In the genomic region with DNA sequence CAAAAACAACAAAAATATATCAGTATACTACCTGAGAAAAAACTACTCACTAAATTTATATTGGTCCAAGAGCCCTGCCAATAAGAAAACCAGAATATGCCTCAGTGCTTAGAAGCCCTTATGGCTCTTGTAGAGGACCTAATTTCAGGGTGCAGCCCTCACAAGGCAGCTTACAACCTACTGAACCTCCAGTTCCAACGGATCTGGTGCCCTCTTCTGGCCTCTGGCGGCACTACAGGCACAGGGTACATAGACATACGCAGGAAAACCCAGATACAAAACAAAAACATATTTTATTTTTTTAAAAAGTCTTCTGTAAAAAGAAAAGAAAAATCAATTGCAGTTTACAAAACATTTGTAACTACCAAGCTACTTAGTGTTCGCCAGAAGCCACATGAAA, we compare ENCODE assay signal across 9 mouse cellular contexts.
DNase-seq lines count a peak whose midpoint lies in the region; ATAC-seq and TF ChIP-seq lines count a peak whose summit lies in the region.
"Had no signal": no experiment of that assay in that cellular context is flagged by ENCODE, and none has a peak within 500 bp of the region (broad histone marks: within the 10 kb centered on the region; RNA-seq: fewer than 3 reads in every experiment).

No protein-coding gene starts in this region.

- H3K27me3 ChIP-seq in midbrain, embryonic 10.5 days (ENCODE audit: low read depth, poor library complexity, severe bottlenecking): no peaks in the 10 kb centered on the region
- no peaks in the 10 kb centered on the region for H3K27me3 ChIP-seq in midbrain, embryonic 15.5 days (replicated peaks)
- H3K27me3 ChIP-seq in stomach, postnatal 0 days (ENCODE audit: control insufficient read depth, insufficient read depth, low read length): no peaks in the 10 kb centered on the region
- H3K27me3 ChIP-seq: limb, embryonic 12.5 days had no signal

- 33% methylated on average over 4 of the region's 4 CpGs for WGBS in midbrain, embryonic 10.5 days
- WGBS in midbrain, embryonic 15.5 days: 31% methylated on average over 4 of the region's 4 CpGs
- WGBS in stomach, postnatal 0 days: 35% methylated on average over 4 of the region's 4 CpGs

- no peak overlapping the region for H3K4me3 ChIP-seq in midbrain, embryonic 10.5 days
- H3K4me3 ChIP-seq in midbrain, embryonic 15.5 days: no peak overlapping the region
- H3K4me3 ChIP-seq in stomach, postnatal 0 days (ENCODE audit: low read depth, low read length): no peak overlapping the region
- H3K4me3 ChIP-seq: limb, embryonic 12.5 days had no signal

- DNase-seq in cerebellum, postnatal 25 days: peak; percentile 15 to 46
- no peak for DNase-seq in cerebellum, adult 9-10 months
- DNase-seq in midbrain, embryonic 10.5 days (ENCODE audit: low spot score): peak; percentile 48
- DNase-seq in adrenal gland, postnatal 14 days: peak; percentile 60
- DNase-seq in gastrocnemius, postnatal 36 days: peak; percentile 25 to 28
- DNase-seq in lung, postnatal 14 days: peak; percentile 65
- peak; percentile 45 for DNase-seq in stomach, postnatal 0 days (ENCODE audit: low spot score)

- no peak overlapping the region for H3K4me2 ChIP-seq in midbrain, embryonic 15.5 days
- no peak overlapping the region for H3K4me2 ChIP-seq in stomach, postnatal 0 days (replicated peaks; ENCODE audit: low read depth)
- H3K4me2 ChIP-seq: limb, embryonic 12.5 days had no signal

- ATAC-seq in midbrain, embryonic 15.5 days (replicated peaks): no peak
- ATAC-seq in stomach, postnatal 0 days (ENCODE audit: low FRiP score, low TSS enrichment): no peak

- peak; percentile 74 for TF ChIP-seq CTCF in stomach, postnatal 0 days (IDR thresholded peaks at IDR 0.05; ENCODE audit: low read depth)

- H3K4me1 ChIP-seq in midbrain, embryonic 10.5 days: no peaks in the 10 kb centered on the region
- H3K4me1 ChIP-seq in midbrain, embryonic 15.5 days: no peaks in the 10 kb centered on the region
- no peaks in the 10 kb centered on the region for H3K4me1 ChIP-seq in stomach, postnatal 0 days (replicated peaks; ENCODE audit: control insufficient read depth, insufficient read depth)
- H3K4me1 ChIP-seq: limb, embryonic 12.5 days had no signal

- intact Hi-C loops in gastrocnemius, postnatal 36 days (cut with DNase I): no loop called here

- H3K9ac ChIP-seq in midbrain, embryonic 15.5 days: no peak overlapping the region
- no peak overlapping the region for H3K9ac ChIP-seq in stomach, postnatal 0 days (ENCODE audit: low read length)
- H3K9ac ChIP-seq: limb, embryonic 12.5 days had no signal

- no peaks in the 10 kb centered on the region for H3K9me3 ChIP-seq in midbrain, embryonic 10.5 days (replicated peaks)
- no peaks in the 10 kb centered on the region for H3K9me3 ChIP-seq in midbrain, embryonic 15.5 days
- no peaks in the 10 kb centered on the region for H3K9me3 ChIP-seq in stomach, postnatal 0 days (ENCODE audit: control insufficient read depth, low read length)
- H3K9me3 ChIP-seq: limb, embryonic 12.5 days had no signal

- no peaks in the 10 kb centered on the region for H3K36me3 ChIP-seq in midbrain, embryonic 10.5 days
- no peaks in the 10 kb centered on the region for H3K36me3 ChIP-seq in midbrain, embryonic 15.5 days (replicated peaks)
- H3K36me3 ChIP-seq in stomach, postnatal 0 days (ENCODE audit: control insufficient read depth, insufficient read depth, low read length): no peaks in the 10 kb centered on the region
- H3K36me3 ChIP-seq: limb, embryonic 12.5 days had no signal

- TF ChIP-seq EP300 in stomach, postnatal 0 days (optimal IDR thresholded peaks at IDR 0.05): no peak

- no peak overlapping the region for H3K27ac ChIP-seq in midbrain, embryonic 10.5 days (replicated peaks)
- H3K27ac ChIP-seq in midbrain, embryonic 15.5 days: no peak overlapping the region
- H3K27ac ChIP-seq in stomach, postnatal 0 days (replicated peaks): no peak overlapping the region
- H3K27ac ChIP-seq: limb, embryonic 12.5 days had no signal
